In the genomic region with DNA sequence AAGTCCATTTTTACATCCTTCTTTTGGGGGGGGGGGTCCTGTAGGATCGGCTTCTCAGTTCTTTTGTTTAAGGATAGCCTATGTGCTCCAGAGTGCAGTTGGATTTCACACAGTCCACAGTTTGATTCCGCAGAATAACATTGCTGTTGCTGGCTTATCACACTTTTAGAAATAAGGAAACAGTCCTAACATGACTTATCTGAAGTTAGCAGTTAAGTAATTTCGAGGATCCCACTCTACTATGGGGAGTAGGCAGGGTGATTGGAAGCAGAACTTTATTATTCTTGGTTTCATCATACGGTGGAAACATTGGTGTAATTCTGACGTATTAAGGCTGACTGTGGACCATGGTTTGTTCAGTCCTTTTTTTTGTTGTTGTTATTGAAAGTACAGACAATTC, we compare ENCODE assay signal across 18 mouse cellular contexts.
"Had no signal": no experiment of that assay in that cellular context is flagged by ENCODE, and none has a peak within 500 bp of the region (broad histone marks: within the 10 kb centered on the region; RNA-seq: fewer than 3 reads in every experiment).

No protein-coding gene starts in this region.

- H3K4me2 ChIP-seq: kidney, embryonic 15.5 days; limb, embryonic 12.5 days; limb, embryonic 15.5 days; midbrain, embryonic 11.5 days had no signal

- H3K27ac ChIP-seq: kidney, embryonic 15.5 days; left cerebral cortex, adult 2 months; limb, embryonic 12.5 days; limb, embryonic 15.5 days; liver, embryonic 14.5 days; macrophage had no signal

- H3K4me3 ChIP-seq: kidney, embryonic 15.5 days; left cerebral cortex, adult 2 months; limb, embryonic 12.5 days; limb, embryonic 15.5 days; megakaryocyte, embryonic 14.5 days had no signal

- H3K9ac ChIP-seq: kidney, embryonic 15.5 days; limb, embryonic 12.5 days; limb, embryonic 15.5 days; liver, embryonic 14.5 days had no signal

- DNase-seq: kidney, adult 2 months; kidney, postnatal 10 days; kidney, postnatal 36 days; layer of hippocampus, postnatal 36 days; left cerebral cortex, postnatal 4 days; lung, adult 18-20 months; midbrain, embryonic 14.5 days; thymus, adult 18-20 months; thymus, postnatal 36 days had no signal

- H3K9me3 ChIP-seq: kidney, embryonic 15.5 days; limb, embryonic 12.5 days; limb, embryonic 15.5 days; megakaryocyte, embryonic 14.5 days had no signal

- ATAC-seq: inflammation-experienced regulatory T-cells, adult 6 months had no signal

- H3K27me3 ChIP-seq: kidney, embryonic 15.5 days; limb, embryonic 12.5 days; limb, embryonic 15.5 days; megakaryocyte, embryonic 14.5 days had no signal
